Mouse (Mus musculus): ENCODE measurements around the gene Bnip2. TPM values are rescaled to one million over a fixed set of nuclear protein-coding genes. Genes with fewer than 3 reads are reported as not detected.

The Bnip2 gene
- polyA plus RNA-seq (2016; fragmentation: Nextera tagmentation; extraction: Ambion mirVana), result 128 and 132 TPM in 2 replicates

GRCm38 (mm10) chr9:69989303-69990121, at the start of gene Bnip2:
TSS of gene Bnip2 (plus strand) at chr9:69989466.
- Histone ChIP-seq H3K27ac (peak within 1 kb of the TSS; percentile 99), H3K36me3 (peaks cover 21% of the 10 kb centered on the region; the same call in 1 of the 2 replicates), H3K4me1 (peaks cover 20% of the 10 kb centered on the region), H3K9me3 (no peaks in the 10 kb centered on the region), H3K27me3 (ENCODE audit: insufficient read depth, poor library complexity, severe bottlenecking) (no peaks in the 10 kb centered on the region), H3K4me3 (peak within 1 kb of the TSS; percentile 100)
- WGBS, result under 1% methylated on average over 76 of the region's 76 CpGs
- DNase-seq (ENCODE audit: low spot score), result peak; percentile 97

- Histone ChIP-seq H3K4me3 (no peak overlapping the region), H3K27ac (no peak overlapping the region), H3K27me3 (ENCODE audit: insufficient read depth, poor library complexity, severe bottlenecking) (no peaks in the 10 kb centered on the region), H3K9me3 (no peaks in the 10 kb centered on the region), H3K4me1 (no peaks in the 10 kb centered on the region), H3K36me3 (no peaks in the 10 kb centered on the region)
- WGBS, result 85% methylated on average over 7 of the region's 7 CpGs
- DNase-seq (ENCODE audit: low spot score), result no peak
Observed at GRCm38 (mm10) chr9:69940839-69941490, 48.3 kb upstream of the Bnip2 start.

GRCm38 (mm10) chr9:69941556-69941955, 47.7 kb upstream of the Bnip2 start:
- no peaks in the 10 kb centered on the region for H3K27me3 ChIP-seq (ENCODE audit: insufficient read depth, poor library complexity, severe bottlenecking)
- no peaks in the 10 kb centered on the region for H3K4me1 ChIP-seq
- no peak for DNase-seq (ENCODE audit: low spot score)
- H3K4me3 ChIP-seq, result no peak overlapping the region
- no peaks in the 10 kb centered on the region for H3K9me3 ChIP-seq
- H3K27ac ChIP-seq, result no peak overlapping the region
- WGBS, result 78% methylated on average over 6 of the region's 6 CpGs
- no peaks in the 10 kb centered on the region for H3K36me3 ChIP-seq

- Histone ChIP-seq H3K27me3 (ENCODE audit: insufficient read depth, poor library complexity, severe bottlenecking) (no peaks in the 10 kb centered on the region), H3K27ac (no peak overlapping the region), H3K4me3 (no peak overlapping the region), H3K9me3 (no peaks in the 10 kb centered on the region), H3K4me1 (no peaks in the 10 kb centered on the region), H3K36me3 (no peaks in the 10 kb centered on the region)
- WGBS, result 7% methylated on average over 2 of the region's 2 CpGs
- DNase-seq (ENCODE audit: low spot score), result peak; percentile 78
Observed at GRCm38 (mm10) chr9:69948964-69949363, 40.3 kb upstream of the Bnip2 start.

GRCm38 (mm10) chr9:69949641-69950040, 39.6 kb upstream of the Bnip2 start:
- DNase-seq (ENCODE audit: low spot score), result no peak
- H3K4me1 ChIP-seq, result no peaks in the 10 kb centered on the region
- no peaks in the 10 kb centered on the region for H3K9me3 ChIP-seq
- no peak overlapping the region for H3K27ac ChIP-seq
- no peaks in the 10 kb centered on the region for H3K36me3 ChIP-seq
- WGBS, result 74% methylated on average over 4 of the region's 4 CpGs
- no peak overlapping the region for H3K4me3 ChIP-seq
- H3K27me3 ChIP-seq (ENCODE audit: insufficient read depth, poor library complexity, severe bottlenecking), result no peaks in the 10 kb centered on the region

- Histone ChIP-seq H3K9me3 (peaks cover 4% of the 10 kb centered on the region; the same call in 1 of the 2 replicates), H3K27ac (no peak overlapping the region), H3K36me3 (no peaks in the 10 kb centered on the region), H3K4me1 (no peaks in the 10 kb centered on the region), H3K27me3 (ENCODE audit: insufficient read depth, poor library complexity, severe bottlenecking) (no peaks in the 10 kb centered on the region), H3K4me3 (no peak overlapping the region)
- WGBS, result 69% methylated on average over 6 of the region's 6 CpGs
- no peak for DNase-seq (ENCODE audit: low spot score)
Observed at GRCm38 (mm10) chr9:69961007-69961406, 28.3 kb upstream of the Bnip2 start.

GRCm38 (mm10) chr9:69964370-69964769, 24.9 kb upstream of the Bnip2 start:
- DNase-seq (ENCODE audit: low spot score), result no peak
- H3K4me1 ChIP-seq, result no peaks in the 10 kb centered on the region
- H3K4me3 ChIP-seq, result no peak overlapping the region
- peaks cover 4% of the 10 kb centered on the region; the same call in 1 of the 2 replicates for H3K9me3 ChIP-seq
- WGBS, result 57% methylated on average over 3 of the region's 3 CpGs
- H3K27ac ChIP-seq, result no peak overlapping the region
- no peaks in the 10 kb centered on the region for H3K36me3 ChIP-seq
- H3K27me3 ChIP-seq (ENCODE audit: insufficient read depth, poor library complexity, severe bottlenecking), result no peaks in the 10 kb centered on the region

- H3K36me3 ChIP-seq, result no peaks in the 10 kb centered on the region
- no peak overlapping the region for H3K4me3 ChIP-seq
- no peaks in the 10 kb centered on the region for H3K27me3 ChIP-seq (ENCODE audit: insufficient read depth, poor library complexity, severe bottlenecking)
- no peaks in the 10 kb centered on the region for H3K9me3 ChIP-seq
- DNase-seq (ENCODE audit: low spot score), result no peak
- H3K4me1 ChIP-seq, result peaks cover 2% of the 10 kb centered on the region; the same call in 1 of the 2 replicates
- WGBS, result 69% methylated on average over 1 of the region's 1 CpGs
- no peak overlapping the region for H3K27ac ChIP-seq
Observed at GRCm38 (mm10) chr9:69985526-69985925, 3.7 kb upstream of the Bnip2 start.

GRCm38 (mm10) chr9:69986063-69986462, 3.2 kb upstream of the Bnip2 start:
- H3K9me3 ChIP-seq, result no peaks in the 10 kb centered on the region
- no peaks in the 10 kb centered on the region for H3K27me3 ChIP-seq (ENCODE audit: insufficient read depth, poor library complexity, severe bottlenecking)
- H3K4me1 ChIP-seq, result peaks cover 8% of the 10 kb centered on the region; the same call in 1 of the 2 replicates
- H3K27ac ChIP-seq, result no peak overlapping the region
- 78% methylated on average over 10 of the region's 10 CpGs for WGBS
- H3K4me3 ChIP-seq, result no peak overlapping the region
- DNase-seq (ENCODE audit: low spot score), result no peak
- peaks cover 2% of the 10 kb centered on the region; the same call in 1 of the 2 replicates for H3K36me3 ChIP-seq

- Histone ChIP-seq H3K4me3 (no peak overlapping the region), H3K4me1 (peaks cover 13% of the 10 kb centered on the region), H3K36me3 (peaks cover 5% of the 10 kb centered on the region; the same call in 1 of the 2 replicates), H3K9me3 (no peaks in the 10 kb centered on the region), H3K27me3 (ENCODE audit: insufficient read depth, poor library complexity, severe bottlenecking) (no peaks in the 10 kb centered on the region), H3K27ac (no peak overlapping the region)
- WGBS, result 77% methylated on average over 5 of the region's 5 CpGs
- DNase-seq (ENCODE audit: low spot score), result no peak
Observed at GRCm38 (mm10) chr9:69986571-69986970, 2.7 kb upstream of the Bnip2 start.

- Histone ChIP-seq H3K36me3 (peaks cover 15% of the 10 kb centered on the region; the same call in 1 of the 2 replicates), H3K4me3 (no peak overlapping the region), H3K9me3 (no peaks in the 10 kb centered on the region), H3K4me1 (peaks cover 20% of the 10 kb centered on the region), H3K27ac (no peak overlapping the region), H3K27me3 (ENCODE audit: insufficient read depth, poor library complexity, severe bottlenecking) (no peaks in the 10 kb centered on the region)
- WGBS, result 2% methylated on average over 3 of the region's 3 CpGs
- DNase-seq (ENCODE audit: low spot score), result peak; percentile 74
Observed at GRCm38 (mm10) chr9:69987579-69987978, 1.7 kb upstream of the Bnip2 start.

- Histone ChIP-seq H3K27ac (peak overlapping the region; percentile 99), H3K4me3 (peak overlapping the region; percentile 100), H3K27me3 (ENCODE audit: insufficient read depth, poor library complexity, severe bottlenecking) (no peaks in the 10 kb centered on the region), H3K36me3 (peaks cover 20% of the 10 kb centered on the region; the same call in 1 of the 2 replicates), H3K9me3 (no peaks in the 10 kb centered on the region), H3K4me1 (peaks cover 20% of the 10 kb centered on the region)
- DNase-seq (ENCODE audit: low spot score), result no peak
- 30% methylated on average over 16 of the region's 16 CpGs for WGBS
Observed at GRCm38 (mm10) chr9:69988706-69989302, 462 bp upstream of the Bnip2 start.

- peak overlapping the region; percentile 99; the same call in 1 of the 2 replicates for H3K27ac ChIP-seq
- 12% methylated on average over 5 of the region's 5 CpGs for WGBS
- no peaks in the 10 kb centered on the region for H3K9me3 ChIP-seq
- no peak for DNase-seq (ENCODE audit: low spot score)
- H3K4me1 ChIP-seq, result peaks cover 20% of the 10 kb centered on the region
- peaks cover 29% of the 10 kb centered on the region for H3K36me3 ChIP-seq
- H3K4me3 ChIP-seq, result peak overlapping the region; percentile 100
- H3K27me3 ChIP-seq (ENCODE audit: insufficient read depth, poor library complexity, severe bottlenecking), result no peaks in the 10 kb centered on the region
Observed at GRCm38 (mm10) chr9:69990346-69990745, 1.1 kb downstream of the Bnip2 start.
